Mouse (Mus musculus) spleen, adult 2 months (tissue): ENCODE measurements around the gene Olfr262. TPM values are rescaled to one million over a fixed set of nuclear protein-coding genes. Genes with fewer than 3 reads are reported as not detected.
"Not testable (repeated sequence)": the region's sequence is repeated elsewhere in the genome, so short reads cannot be mapped to it uniquely, and the experiment has no call there.

ENCODE experiments used
- DNase-seq, 2 experiments: peaks; one replicate each; pipeline versions ENCODE4 v3.0.0 to v3.0.0-alpha.2; 2012 to 2021; ENCODE audit warnings: low spot score in 2 of 2, low read depth in 1 of 2
- H3K27ac ChIP-seq: fragments of 200-500 bp; 2 replicates; pipeline ENCODE4 v1.5.1; 2012; ENCODE audit warnings: low read length, inconsistent platforms; ENCODE audit not compliant: insufficient read depth
- H3K27me3 ChIP-seq: fragments of 200-500 bp; 2 replicates; pipeline ENCODE4 v1.6.1; 2012; ENCODE audit warnings: mild to moderate bottlenecking, moderate library complexity, low read length, inconsistent platforms; ENCODE audit not compliant: control insufficient read depth, insufficient read depth
- H3K36me3 ChIP-seq: fragments of 200-500 bp; 2 replicates; pipeline ENCODE4 v1.6.1; 2012; ENCODE audit warnings: mild to moderate bottlenecking, low read length, inconsistent platforms; ENCODE audit not compliant: control insufficient read depth, insufficient read depth
- H3K4me1 ChIP-seq: fragments of 200-500 bp; 2 replicates; pipeline ENCODE4 v1.6.1; 2011; ENCODE audit warnings: inconsistent platforms; ENCODE audit not compliant: control insufficient read depth, insufficient read depth, insufficient read length
- H3K4me3 ChIP-seq: fragments of 200-500 bp; 2 replicates; pipeline ENCODE4 v1.5.1; 2011; ENCODE audit warnings: mild to moderate bottlenecking, inconsistent platforms; ENCODE audit not compliant: insufficient read depth, insufficient read length; ENCODE audit errors: extremely low read depth
- CTCF ChIP-seq: fragments of 200-500 bp; IDR thresholded peaks from 2 replicates; pipeline ENCODE4 v1.5.1; 2011; ENCODE audit warnings: mild to moderate bottlenecking, inconsistent platforms; ENCODE audit not compliant: insufficient read depth, insufficient read length, insufficient replicate concordance; ENCODE audit errors: extremely low read depth
- POLR2A ChIP-seq: fragments of 200-500 bp; IDR thresholded peaks from 2 replicates; pipeline ENCODE4 v1.6.1; 2011; ENCODE audit warnings: low read depth, low read length, inconsistent platforms
- WGBS: fragments of 180-500 bp; shearing (Covaris S2); methylation state at CpG from one replicate; pipeline ENCODE4 v1.1.7; 2018; 5-methylcytosine and 5-hydroxymethylcytosine counted together
- polyA plus RNA-seq: library from polyadenylated mRNA; depleted of rRNA; stranded (reverse); fragments of >200 nt; gene quantifications from 2 replicates; pipeline ENCODE4 v1.2.3, GENCODE M21; 2012; rRNA removed

Gene Olfr262
- polyA plus RNA-seq, result not detected in 2 replicates

- Histone ChIP-seq H3K27me3 (no peaks in the 10 kb centered on the region), H3K36me3 (no peaks in the 10 kb centered on the region), H3K4me3 (no peak within 1 kb of the TSS), H3K27ac (no peak within 1 kb of the TSS), H3K4me1 (no peaks in the 10 kb centered on the region)
- TF ChIP-seq POLR2A, result no peak
- TF ChIP-seq CTCF, result no peak
- no peak for DNase-seq
- 78% methylated on average over 1 of the region's 1 CpGs for WGBS
Measured at GRCm38 (mm10) chr19:12241559-12241958, at the start of gene Olfr262. Gene Olfr262 (minus strand): TSS chr19:12241659.

GRCm38 (mm10) chr19:12279554-12279953, 38.1 kb upstream of the Olfr262 start, which contains the start of gene Olfr1434:
Gene Olfr1434 (plus strand): TSS chr19:12279854.
- 65% methylated on average over 2 of the region's 2 CpGs for WGBS
- no peak within 1 kb of the TSS for H3K4me3 ChIP-seq

GRCm38 (mm10) chr19:12260732-12261131, 19.3 kb upstream of the Olfr262 start, which contains the start of gene Olfr235:
Gene Olfr235 (plus strand): TSS chr19:12261032.
- H3K36me3 ChIP-seq, result no peaks in the 10 kb centered on the region
- H3K27me3 ChIP-seq, result no peaks in the 10 kb centered on the region
- H3K4me1 ChIP-seq, result no peaks in the 10 kb centered on the region
- H3K4me3 ChIP-seq, result no peak within 1 kb of the TSS
- no peak within 1 kb of the TSS for H3K27ac ChIP-seq
- TF ChIP-seq CTCF, result no peak
- no peak for TF ChIP-seq POLR2A
- DNase-seq, result no peak
- WGBS, result 60% methylated on average over 1 of the region's 1 CpGs

More at GRCm38 (mm10) chr19:12279554-12279953, 38.1 kb upstream of the Olfr262 start, which contains the start of gene Olfr1434:
- H3K27me3 ChIP-seq, result no peaks in the 10 kb centered on the region
- no peaks in the 10 kb centered on the region for H3K36me3 ChIP-seq
- no peak for DNase-seq
- no peak within 1 kb of the TSS for H3K27ac ChIP-seq
- no peak for TF ChIP-seq POLR2A
- TF ChIP-seq CTCF, result no peak
- H3K4me1 ChIP-seq, result no peaks in the 10 kb centered on the region

GRCm38 (mm10) chr19:12232496-12232895, 9.0 kb downstream of the Olfr262 start, which contains the start of gene Olfr1432:
Gene Olfr1432 (minus strand): TSS chr19:12232596.
- H3K27ac ChIP-seq, DNase-seq, H3K36me3 ChIP-seq, H3K4me1 ChIP-seq, H3K27me3 ChIP-seq, H3K4me3 ChIP-seq: not testable (repeated sequence)

- H3K4me3 ChIP-seq, result no peak within 1 kb of the TSS
- no peak for DNase-seq
- H3K4me1 ChIP-seq, result no peaks in the 10 kb centered on the region
- no peaks in the 10 kb centered on the region for H3K36me3 ChIP-seq
- H3K27me3 ChIP-seq, result no peaks in the 10 kb centered on the region
- H3K27ac ChIP-seq, result no peak within 1 kb of the TSS
- no peak for TF ChIP-seq POLR2A
- no peak for TF ChIP-seq CTCF
- 80% methylated on average over 1 of the region's 1 CpGs for WGBS
Measured at GRCm38 (mm10) chr19:12200334-12200733, 41.1 kb downstream of the Olfr262 start, which contains the start of gene Olfr1431. Gene Olfr1431 (plus strand): TSS chr19:12200634.

- not testable (repeated sequence) for H3K4me1 ChIP-seq, H3K27ac ChIP-seq, H3K36me3 ChIP-seq, H3K27me3 ChIP-seq, DNase-seq, H3K4me3 ChIP-seq
- 91% methylated on average over 4 of the region's 4 CpGs for WGBS
Measured at GRCm38 (mm10) chr19:12199076-12199475, 42.4 kb downstream of the Olfr262 start.

Other genes starting within 250 kb of the Olfr262 start
- not detected in 2 replicates for gene Olfr1423, start 200.3 kb downstream of the Olfr262 start, polyA plus RNA-seq
- not detected in 2 replicates for gene Olfr1424, start 179.0 kb downstream of the Olfr262 start, polyA plus RNA-seq
- gene Olfr1425, start 163.9 kb downstream of the Olfr262 start, polyA plus RNA-seq, result not detected in 2 replicates
- gene Olfr1426, start 149.6 kb downstream of the Olfr262 start, polyA plus RNA-seq, result not detected in 2 replicates
- gene Olfr1427, start 138.3 kb downstream of the Olfr262 start, polyA plus RNA-seq, result not detected in 2 replicates
- not detected in 2 replicates for gene Olfr1428, start 125.8 kb downstream of the Olfr262 start, polyA plus RNA-seq
- gene Olfr76, start 118.5 kb downstream of the Olfr262 start, polyA plus RNA-seq, result not detected in 2 replicates
- gene Olfr1555-ps1, start 71.5 kb downstream of the Olfr262 start, polyA plus RNA-seq, result not detected in 2 replicates
- not detected in 2 replicates for gene Olfr1431, start 41.0 kb downstream of the Olfr262 start, polyA plus RNA-seq
- not detected in 2 replicates for gene Olfr1432, start 9.1 kb downstream of the Olfr262 start, polyA plus RNA-seq
- gene Olfr235, start 19.4 kb upstream of the Olfr262 start, polyA plus RNA-seq, result not detected in 2 replicates
- not detected in 2 replicates for gene Olfr1434, start 38.2 kb upstream of the Olfr262 start, polyA plus RNA-seq
- gene Olfr1436, start 57.5 kb upstream of the Olfr262 start, polyA plus RNA-seq, result not detected in 2 replicates
- gene Olfr1437, start 83.4 kb upstream of the Olfr262 start, polyA plus RNA-seq, result not detected in 2 replicates
- gene Olfr1438-ps1, start 94.3 kb upstream of the Olfr262 start, polyA plus RNA-seq, result not detected in 2 replicates
- not detected in 2 replicates for gene Olfr1440, start 145.6 kb upstream of the Olfr262 start, polyA plus RNA-seq
- gene Olfr1441, start 175.8 kb upstream of the Olfr262 start, polyA plus RNA-seq, result not detected in 2 replicates
- gene Pfpl, start 186.2 kb upstream of the Olfr262 start, polyA plus RNA-seq, result not detected in 2 replicates
- 30.5 and 41.7 TPM in 2 replicates for gene Mpeg1, start 219.1 kb upstream of the Olfr262 start, polyA plus RNA-seq